Mouse (Mus musculus) heart, adult 2 months (tissue): ENCODE measurements around the gene Relb. TPM values are rescaled to one million over a fixed set of nuclear protein-coding genes. Genes with fewer than 3 reads are reported as not detected.
A peak's percentile ranks its signal among the peaks of the same experiment; 100 is the strongest.

Experiments used
- DNase-seq, 2 experiments: peaks; one replicate each; pipeline ENCODE4 v3.0.0; 2021
- H3K27ac ChIP-seq: fragments of 200-600 bp; 2 replicates; pipeline ENCODE4 v1.8.1; 2022
- H3K27me3 ChIP-seq: fragments of 200-500 bp; 2 replicates; pipeline ENCODE4 v1.6.1; 2012; ENCODE audit warnings: mild to moderate bottlenecking, low read length, inconsistent platforms, mixed read lengths; ENCODE audit not compliant: control insufficient read depth, insufficient read depth
- H3K36me3 ChIP-seq: fragments of 200-500 bp; 2 replicates; pipeline ENCODE4 v1.6.1; 2012; ENCODE audit warnings: low read length, inconsistent platforms; ENCODE audit not compliant: control insufficient read depth, insufficient read depth
- H3K4me1 ChIP-seq: fragments of 200-500 bp; 2 replicates; pipeline ENCODE4 v1.6.1; 2011; ENCODE audit warnings: low read length; ENCODE audit not compliant: control insufficient read depth, insufficient read depth
- H3K4me3 ChIP-seq: fragments of 200-600 bp; 2 replicates; pipeline ENCODE4 v1.8.1; 2022
- H3K79me2 ChIP-seq: fragments of 200-500 bp; replicated peaks from 2 replicates; pipeline ENCODE4 v1.6.1; 2012; ENCODE audit warnings: mild to moderate bottlenecking, inconsistent platforms, low read length, moderate library complexity, mixed read lengths; ENCODE audit not compliant: control insufficient read depth, insufficient read depth
- H3K9ac ChIP-seq: fragments of 200-500 bp; 2 replicates; pipeline ENCODE4 v1.6.1; 2012; ENCODE audit warnings: low read depth, mild to moderate bottlenecking, control low read depth, inconsistent platforms, low read length, mixed read lengths
- CTCF ChIP-seq: fragments of 200-600 bp; IDR thresholded peaks from 2 replicates; pipeline ENCODE4 v1.8.1; 2022; ENCODE audit warnings: antibody characterized with exemption, mild to moderate bottlenecking, moderate library complexity
- EP300 ChIP-seq: fragments of 200-500 bp; IDR thresholded peaks from 2 replicates; pipeline ENCODE4 v1.6.1; 2011; ENCODE audit warnings: low read depth, low read length, control low read depth; ENCODE audit not compliant: insufficient read depth
- POLR2A ChIP-seq: fragments of 200-500 bp; IDR thresholded peaks from 2 replicates; pipeline ENCODE4 v1.6.1; 2011; ENCODE audit warnings: mild to moderate bottlenecking, low read depth, low read length, control low read depth; ENCODE audit not compliant: insufficient read depth
- WGBS: fragments of 180-500 bp; shearing (Covaris S2); methylation state at CpG from one replicate; pipeline ENCODE4 v1.1.7; 2018; 5-methylcytosine and 5-hydroxymethylcytosine counted together
- intact Hi-C: fragments of 180-260 bp; cut with DNase I; formaldehyde crosslinking; loops from one replicate; pipeline ENCODE4 v1.15.1; 2025
- polyA plus RNA-seq: library from polyadenylated mRNA; depleted of rRNA; stranded (reverse); fragments of >200 nt; gene quantifications from 2 replicates; pipeline ENCODE4 v1.2.3, GENCODE M21; 2012
- total RNA-seq, 2 experiments: library from RNA; stranded (reverse); gene quantifications; 2 replicates each; pipeline ENCODE4 v1.2.3; 2021

Gene Relb
- total and polyA plus RNA-seq, 3 experiments, result 7.1 to 12.1 (median 7.6) TPM

DNA sequence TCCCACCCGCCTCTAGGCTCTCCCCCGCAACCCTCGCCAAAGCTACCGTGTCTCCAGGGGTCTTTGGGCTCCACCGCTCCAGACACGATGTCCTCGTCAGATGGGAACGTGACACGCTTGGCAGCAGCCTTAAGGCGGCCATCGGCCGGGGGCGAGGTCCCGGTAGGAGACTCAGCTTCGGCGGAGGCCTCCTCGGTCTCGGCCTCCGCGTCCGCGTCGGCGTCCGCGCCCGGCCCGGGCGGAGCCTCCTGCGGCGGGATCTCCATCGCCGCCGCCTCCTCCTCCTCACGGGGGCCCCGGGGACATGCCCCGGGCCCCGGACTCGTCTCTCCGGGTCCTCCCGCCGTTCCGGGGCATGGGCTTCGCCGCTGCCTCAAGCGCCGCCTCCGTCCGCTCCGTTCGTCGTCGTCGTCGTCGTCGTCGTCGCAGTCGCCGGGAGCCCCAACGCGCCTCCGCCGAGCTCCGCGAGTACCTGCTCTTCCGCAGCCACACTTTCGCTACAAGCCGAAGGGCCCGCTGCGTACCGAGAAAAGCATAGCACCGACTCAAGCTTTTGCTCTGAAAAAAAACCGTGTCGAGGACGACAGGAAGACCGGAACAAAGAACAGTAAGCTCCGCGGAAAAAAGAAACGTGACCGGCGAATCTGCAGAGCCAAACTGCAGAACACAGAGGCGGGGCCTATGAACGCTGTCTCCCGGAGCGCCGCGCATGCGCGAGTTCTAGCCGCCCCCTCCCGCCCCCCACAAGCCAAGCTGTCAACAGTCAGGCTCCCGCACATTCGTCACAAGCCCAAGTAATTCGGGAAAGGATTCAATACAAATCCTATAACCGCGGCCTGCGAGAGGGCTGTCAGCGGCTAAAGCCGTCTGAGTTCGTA, 67.2 kb downstream of the Relb start:
- TF ChIP-seq EP300 (no peak), POLR2A (peak; percentile 53)

GRCm38 (mm10) chr7:19561431-19561764, 67.8 kb downstream of the Relb start:
- Histone ChIP-seq H3K79me2 (peaks cover 9% of the 10 kb centered on the region), H3K9ac (peak overlapping the region; percentile 78), H3K4me3 (peak overlapping the region; percentile 96), H3K27me3 (no peaks in the 10 kb centered on the region), H3K4me1 (peaks cover 37% of the 10 kb centered on the region), H3K27ac (peak overlapping the region; percentile 99), H3K36me3 (no peaks in the 10 kb centered on the region; the same call in none of the 2 replicates)
- WGBS, result under 1% methylated on average over 11 of the region's 11 CpGs
- TF ChIP-seq CTCF (no peak), POLR2A (no peak), EP300 (no peak)
- intact Hi-C loops, result loop anchor here (5.0 kb wide), 1 partner anchor 104 kb away; the partner anchor contains the start of gene Mark4
- no peak for DNase-seq

More for the DNA sequence above, 67.2 kb downstream of the Relb start:
- intact Hi-C loops, result loop anchor here (2.0 to 5.0 kb wide), 2 partner anchors 43 to 105 kb away; partner anchors contain the start of genes Clasrp and Mark4
- no peaks in the 10 kb centered on the region for H3K27me3 ChIP-seq
- peaks cover 33% of the 10 kb centered on the region for H3K4me1 ChIP-seq
- peak overlapping the region; percentile 78 for H3K9ac ChIP-seq
- H3K27ac ChIP-seq, result peak overlapping the region; percentile 99
- WGBS, result under 1% methylated on average over 102 of the region's 102 CpGs
- peaks cover 6% of the 10 kb centered on the region for H3K79me2 ChIP-seq
- H3K4me3 ChIP-seq, result peak overlapping the region; percentile 96
- peak; percentile 91 to 92 for DNase-seq
- no peaks in the 10 kb centered on the region; the same call in none of the 2 replicates for H3K36me3 ChIP-seq

GRCm38 (mm10) chr7:19560491-19561260, 68.6 kb downstream of the Relb start:
- peak overlapping the region; percentile 99 for H3K27ac ChIP-seq
- H3K4me1 ChIP-seq, result peaks cover 38% of the 10 kb centered on the region
- H3K36me3 ChIP-seq, result no peaks in the 10 kb centered on the region; the same call in none of the 2 replicates
- intact Hi-C loops, result loop anchor here (5.0 kb wide), 1 partner anchor 103 kb away; the partner anchor contains the start of gene Mark4
- H3K4me3 ChIP-seq, result peak overlapping the region; percentile 96
- no peaks in the 10 kb centered on the region for H3K27me3 ChIP-seq
- TF ChIP-seq CTCF (no peak), EP300 (no peak)
- H3K79me2 ChIP-seq, result peaks cover 11% of the 10 kb centered on the region
- peak in 1 of 2 experiments; percentile 23 for DNase-seq
- 1% methylated on average over 11 of the region's 11 CpGs for WGBS
- peak overlapping the region; percentile 78 for H3K9ac ChIP-seq

- no peaks in the 10 kb centered on the region; the same call in none of the 2 replicates for H3K36me3 ChIP-seq
- no peak overlapping the region for H3K4me3 ChIP-seq
- peaks cover 12% of the 10 kb centered on the region for H3K79me2 ChIP-seq
- intact Hi-C loops, result no loop called here
- no peak for DNase-seq
- peak; percentile 63 for TF ChIP-seq CTCF
- TF ChIP-seq POLR2A, result no peak
- TF ChIP-seq EP300, result no peak
- no peaks in the 10 kb centered on the region for H3K27me3 ChIP-seq
- WGBS, result 62% methylated on average over 2 of the region's 2 CpGs
- peak overlapping the region; percentile 57 for H3K27ac ChIP-seq
- H3K4me1 ChIP-seq, result peaks cover 42% of the 10 kb centered on the region
- no peak overlapping the region for H3K9ac ChIP-seq
These were observed 70.3 kb downstream of the Relb start for GRCm38 (mm10) chr7:19558965-19559364.

DNA sequence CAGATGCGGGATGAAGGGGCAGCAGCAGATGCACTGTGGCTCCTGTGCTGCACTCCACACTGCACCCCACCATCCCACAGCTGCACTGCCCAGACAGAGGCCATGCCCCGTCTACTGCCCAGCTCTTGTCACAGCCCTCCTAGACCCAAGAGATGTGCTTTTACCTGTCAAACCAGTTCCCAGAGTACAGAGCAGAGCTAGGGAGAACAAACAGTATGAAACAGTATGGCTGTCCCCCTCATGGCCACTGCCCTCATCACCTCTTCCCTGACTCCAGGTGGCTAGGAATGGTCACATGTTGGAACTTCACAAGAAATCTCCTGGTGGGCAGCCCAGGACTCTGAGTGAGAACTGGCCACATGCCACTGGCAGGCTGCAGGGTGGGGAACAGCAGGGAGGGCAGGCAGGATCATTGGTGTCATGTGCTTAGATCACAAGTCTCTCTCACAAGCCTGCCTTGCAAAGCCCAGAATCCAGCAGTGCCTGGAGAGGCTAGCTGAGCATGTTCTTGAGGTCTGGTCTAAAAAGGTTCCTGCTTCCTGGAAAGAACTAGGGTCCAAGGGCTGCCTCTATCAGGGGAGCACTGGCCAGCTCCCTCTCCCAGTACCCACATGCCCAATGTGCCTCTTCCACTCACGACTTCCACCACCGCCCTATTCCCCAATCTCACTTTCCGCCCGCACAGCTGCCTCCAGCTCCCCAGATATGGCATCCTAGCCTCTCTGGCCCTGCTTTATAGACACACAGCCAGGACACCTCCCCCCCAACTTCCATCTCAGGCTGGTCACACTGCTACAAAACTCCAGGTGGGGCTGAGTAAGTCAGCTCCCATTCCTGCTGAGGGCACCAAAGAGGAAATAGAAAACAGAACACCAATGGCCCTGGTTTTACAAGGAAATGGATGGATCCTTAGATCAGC, 71.0 kb downstream of the Relb start:
- TF ChIP-seq EP300 (peak; percentile 79; the same call in 1 of the 2 replicates), CTCF (no peak), POLR2A (peak; percentile 50; the same call in 1 of the 2 replicates)
- peaks cover 42% of the 10 kb centered on the region for H3K4me1 ChIP-seq

More for the DNA sequence above, 71.0 kb downstream of the Relb start:
- peak; percentile 48 to 50 for DNase-seq
- Histone ChIP-seq H3K9ac (no peak overlapping the region), H3K27me3 (no peaks in the 10 kb centered on the region), H3K36me3 (no peaks in the 10 kb centered on the region; the same call in none of the 2 replicates), H3K79me2 (peaks cover 12% of the 10 kb centered on the region), H3K4me3 (no peak overlapping the region), H3K27ac (peak overlapping the region; percentile 57)
- 71% methylated on average over 6 of the region's 6 CpGs for WGBS
- intact Hi-C loops, result no loop called here
